Mouse (Mus musculus): Measurements from ENCODE around the gene Atp13a5.
A peak's percentile ranks its signal among the peaks of the same experiment; 100 is the strongest.

Atp13a5 gene

DNA sequence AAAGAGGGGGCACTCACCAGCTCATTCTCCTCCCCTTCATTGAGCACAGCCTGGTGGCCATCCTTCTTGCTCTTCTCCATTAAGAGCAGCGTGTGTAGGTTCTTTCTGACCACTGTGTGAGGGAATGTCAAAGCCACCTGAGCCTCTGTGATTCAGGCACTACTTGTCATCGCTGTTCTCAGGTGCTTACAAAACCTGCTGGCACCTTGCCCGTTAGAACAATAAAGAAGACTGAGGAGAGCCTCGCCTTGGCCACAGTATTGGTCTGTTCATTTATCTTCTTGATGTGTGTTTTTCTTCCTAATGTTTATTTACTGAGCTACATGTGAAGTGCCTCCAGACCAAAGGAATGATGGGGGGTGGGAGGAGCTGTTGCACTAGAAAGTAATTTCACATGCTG lies at the start of gene Atp13a5:
TSS of gene Atp13a5 (minus strand) at position 275 of the 400 bp plus-strand sequence.
- no peak for DNase-seq

DNA sequence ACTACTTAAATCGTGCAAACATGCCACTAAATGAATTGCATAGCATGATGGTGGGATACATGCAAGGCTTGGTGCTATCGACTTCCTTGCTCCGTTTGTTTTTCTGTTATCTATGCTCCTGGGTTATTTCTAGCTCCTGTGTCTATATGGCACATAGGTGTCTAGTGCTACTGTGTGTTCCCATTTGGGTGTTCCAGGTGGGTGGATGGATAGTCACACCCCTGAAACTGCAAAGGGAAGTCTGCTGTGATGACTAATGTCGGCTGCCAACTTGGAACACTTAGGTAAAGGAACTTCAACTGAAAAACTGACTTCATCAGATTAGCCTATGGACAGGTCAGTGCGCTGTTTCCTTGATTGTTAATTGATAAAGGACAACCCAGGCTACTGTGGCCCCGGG lies 36.3 kb upstream of the Atp13a5 start:
- no peak for DNase-seq

DNA sequence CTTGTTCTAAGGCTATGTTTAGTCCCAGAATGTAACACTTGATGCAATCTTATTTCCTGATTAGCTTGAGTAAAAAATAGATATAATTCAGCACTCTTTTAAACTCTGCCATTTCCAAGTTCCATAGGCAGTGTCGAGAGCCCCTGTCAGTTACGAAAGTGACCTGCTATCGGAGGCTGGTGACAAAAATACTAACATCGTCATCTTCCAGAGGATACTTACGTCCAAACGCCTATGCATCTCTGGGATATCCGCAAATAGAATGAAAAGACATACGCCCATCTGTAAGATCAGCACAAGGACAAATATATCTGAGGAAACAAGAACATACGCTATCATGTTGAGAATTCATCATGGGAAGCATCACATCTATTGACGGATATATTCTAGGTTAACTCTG lies 28.8 kb upstream of the Atp13a5 start:
- DNase-seq = no peak

DNA sequence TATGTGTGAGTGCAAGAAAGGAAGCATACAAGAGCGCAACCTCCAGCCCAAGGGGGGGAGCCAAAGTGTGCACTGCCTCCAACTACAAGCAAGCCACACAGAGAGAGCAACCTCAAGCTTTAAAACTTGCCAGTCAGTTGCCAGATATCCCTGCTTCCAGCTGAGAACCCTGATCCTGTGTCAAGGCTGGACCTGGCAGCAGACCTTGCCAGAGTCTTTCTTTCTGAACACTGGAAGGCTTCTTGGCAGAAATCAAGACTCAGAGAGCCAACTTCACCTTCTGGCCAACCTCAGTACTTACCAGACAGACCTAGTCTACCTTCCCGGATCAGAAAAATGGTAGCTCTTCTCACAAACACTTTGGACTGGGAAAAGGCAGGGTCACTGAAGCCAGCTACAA lies 20.5 kb upstream of the Atp13a5 start:
- no peak for DNase-seq

DNA sequence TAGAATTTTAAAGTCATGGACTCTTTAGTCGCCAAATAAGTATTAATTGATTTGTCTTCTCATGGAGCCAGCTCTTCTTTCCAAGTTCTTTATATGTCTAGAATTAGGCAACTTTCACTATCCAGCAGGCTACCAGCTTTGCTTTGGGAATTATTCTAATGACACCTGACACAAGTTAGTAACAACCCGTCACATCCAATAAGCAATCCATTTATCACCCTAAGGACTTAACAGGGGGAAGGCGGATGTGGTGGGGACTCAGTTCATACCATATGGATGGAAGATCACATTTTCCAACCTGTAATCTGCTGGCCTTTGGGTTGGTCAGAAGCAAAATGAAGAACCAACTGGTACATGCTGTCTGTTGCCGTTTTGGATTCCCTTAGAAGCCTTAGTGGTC lies 6.2 kb upstream of the Atp13a5 start:
- no peak for DNase-seq

DNA sequence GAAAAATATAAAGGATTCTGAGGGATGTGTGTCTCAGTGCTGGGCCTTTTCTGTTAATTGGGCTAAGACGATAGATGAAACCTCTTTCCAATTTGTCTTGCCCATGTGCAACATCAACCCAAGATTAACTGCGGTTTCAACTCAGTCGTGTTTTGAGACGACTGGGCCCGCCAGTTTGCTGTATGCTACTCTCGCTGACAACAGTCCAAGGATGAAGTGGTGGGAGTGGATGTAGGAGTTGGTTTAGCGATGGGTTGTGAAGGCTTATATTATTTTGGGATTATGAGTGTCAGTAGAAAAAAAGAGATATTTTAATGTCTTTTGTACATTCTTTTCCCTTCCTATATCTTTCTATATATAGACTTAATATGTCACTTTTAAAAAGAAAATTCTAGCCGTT lies 3.9 kb downstream of the Atp13a5 start:
- DNase-seq = peak; percentile 12

DNA sequence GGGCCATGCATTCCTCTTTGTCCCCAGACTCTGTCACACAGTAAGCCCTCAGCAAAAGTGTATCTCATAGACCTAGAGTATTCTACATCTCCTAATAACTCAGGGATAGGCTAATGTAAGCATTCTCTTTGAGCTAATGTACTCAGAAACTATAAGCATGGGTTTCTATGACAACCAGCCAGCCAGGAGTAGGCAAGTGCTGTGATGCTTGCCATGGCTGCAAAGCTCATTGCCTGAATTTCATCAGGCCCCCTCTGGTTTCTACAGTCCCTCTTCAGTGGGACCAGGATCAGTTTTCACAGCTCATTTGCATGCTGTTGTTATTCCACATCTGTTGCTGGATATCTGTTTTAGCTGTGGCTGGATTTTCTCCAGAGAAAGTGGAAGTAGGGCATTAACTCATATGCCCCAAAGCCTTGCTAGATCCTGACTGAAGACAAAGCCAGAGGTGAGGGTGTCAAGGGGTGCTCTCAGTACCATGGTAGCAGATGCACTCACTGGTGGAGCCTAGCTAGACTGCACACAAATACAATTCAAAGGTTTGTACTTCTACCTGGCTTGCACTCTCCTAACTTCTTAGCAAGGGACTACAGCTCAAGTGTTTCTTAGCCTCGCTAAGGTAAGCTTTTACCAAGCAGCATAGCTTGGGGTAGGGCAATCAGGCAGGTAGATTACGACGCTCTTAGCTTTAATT lies 47.0 kb downstream of the Atp13a5 start:
- DNase-seq = peak; percentile 17

DNA sequence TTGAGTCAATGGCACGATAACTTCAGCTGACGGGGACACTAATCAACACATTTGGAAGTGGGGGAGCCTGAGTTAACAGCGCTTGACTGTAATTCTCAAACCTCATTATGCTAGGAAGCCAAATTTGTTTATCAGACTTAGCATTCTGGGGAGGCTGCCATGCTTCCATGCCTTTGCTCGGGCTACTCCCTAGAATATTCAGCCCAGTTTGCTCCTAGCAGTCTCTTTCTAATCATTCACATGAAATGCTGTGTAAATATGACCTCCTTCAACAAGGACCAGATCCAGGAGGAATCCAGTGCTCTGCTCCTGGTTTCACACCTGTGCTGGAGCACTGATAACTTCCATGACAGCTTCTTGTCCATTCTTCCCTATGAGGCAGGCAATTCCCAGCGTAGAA lies 47.6 kb downstream of the Atp13a5 start:
- DNase-seq = no peak

DNA sequence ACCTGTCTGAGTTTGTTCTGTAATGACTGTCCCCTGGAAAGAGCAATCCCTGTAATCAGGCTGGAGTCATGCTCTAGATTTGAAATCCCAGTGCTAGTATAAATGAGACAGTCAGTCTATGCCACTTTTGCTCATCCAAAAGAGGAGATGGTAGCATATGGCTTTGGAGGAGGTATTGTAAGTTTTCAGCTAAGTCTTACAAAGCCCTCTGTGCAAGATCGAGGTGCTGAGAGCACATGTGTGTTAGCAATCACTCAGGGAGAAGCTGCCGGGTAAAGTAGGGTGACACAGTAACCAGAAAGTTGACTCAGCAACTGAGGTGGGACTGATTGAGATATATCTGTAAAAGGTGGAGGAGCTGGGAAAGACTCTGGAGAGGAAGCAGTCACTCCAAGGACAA lies 49.3 kb downstream of the Atp13a5 start:
- no peak for DNase-seq

DNA sequence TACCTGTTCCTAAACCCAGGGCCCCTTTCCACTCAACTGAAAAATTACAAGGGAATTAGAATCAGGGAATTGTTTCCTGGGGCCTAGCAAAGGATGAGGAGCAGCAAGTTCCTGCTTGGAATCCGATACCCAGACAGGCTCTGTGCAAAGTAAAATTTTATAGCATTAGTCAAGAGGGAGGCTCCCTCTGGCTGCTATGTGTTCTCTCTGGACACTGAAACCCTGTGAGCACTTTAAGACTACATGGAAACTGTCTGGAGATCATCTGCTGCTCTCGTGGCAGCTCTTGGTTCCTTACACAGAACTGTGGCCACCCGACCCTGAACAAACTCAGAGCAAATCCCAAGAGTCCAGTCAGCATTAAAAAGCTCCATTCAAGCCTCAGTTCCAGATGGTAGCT lies 50.6 kb downstream of the Atp13a5 start:
- no peak for DNase-seq

DNA sequence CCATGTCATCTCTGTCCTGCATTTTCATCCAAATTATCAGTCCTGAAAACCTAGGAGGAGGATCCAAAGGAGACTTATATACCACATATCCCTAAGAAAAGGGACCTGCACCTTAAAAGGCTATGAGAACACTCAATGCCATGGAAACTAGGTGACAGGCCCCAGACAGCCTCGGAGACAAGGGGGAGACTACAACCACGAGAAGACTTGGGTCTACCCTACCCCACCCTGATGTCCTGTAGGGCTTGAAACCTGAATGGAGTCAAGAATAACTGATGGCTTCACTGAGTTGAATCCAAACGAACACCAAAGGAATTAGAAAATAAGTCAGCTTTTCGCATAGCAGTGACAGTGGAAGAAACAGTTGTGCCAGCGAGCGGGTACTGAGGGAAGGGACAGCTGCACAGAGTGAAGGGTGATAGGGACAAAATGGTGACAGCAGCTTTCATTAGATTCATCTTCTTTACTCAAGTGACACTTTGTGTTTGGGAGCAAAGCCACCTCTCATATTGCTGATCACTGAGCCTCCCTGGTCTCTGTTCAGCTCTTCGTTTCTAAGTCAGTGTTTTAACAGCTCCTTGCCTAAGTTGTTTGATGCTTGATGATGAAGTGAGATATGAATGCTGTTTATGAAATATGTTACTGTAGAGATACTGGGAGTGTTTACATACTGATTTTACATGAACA lies 53.2 kb downstream of the Atp13a5 start:
- DNase-seq = no peak

DNA sequence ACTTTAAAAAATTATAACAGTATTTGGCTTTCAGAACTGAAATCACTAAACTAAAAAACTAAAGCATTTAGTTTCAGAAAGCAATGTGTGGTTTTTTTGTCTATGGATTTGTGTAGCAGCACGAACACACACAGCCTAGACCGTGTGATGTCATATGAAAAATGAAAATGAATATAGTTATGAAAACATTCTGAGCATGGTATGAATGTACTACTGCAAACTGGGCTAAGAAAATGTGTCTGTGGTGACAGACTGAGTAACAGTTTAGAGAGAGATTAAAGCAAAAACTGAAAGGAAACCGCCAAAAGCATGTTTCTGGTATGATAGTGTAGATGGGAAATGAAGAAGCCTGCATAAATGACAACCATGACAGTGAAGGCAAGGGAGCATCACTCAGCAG lies 57.8 kb downstream of the Atp13a5 start:
- no peak for DNase-seq

DNA sequence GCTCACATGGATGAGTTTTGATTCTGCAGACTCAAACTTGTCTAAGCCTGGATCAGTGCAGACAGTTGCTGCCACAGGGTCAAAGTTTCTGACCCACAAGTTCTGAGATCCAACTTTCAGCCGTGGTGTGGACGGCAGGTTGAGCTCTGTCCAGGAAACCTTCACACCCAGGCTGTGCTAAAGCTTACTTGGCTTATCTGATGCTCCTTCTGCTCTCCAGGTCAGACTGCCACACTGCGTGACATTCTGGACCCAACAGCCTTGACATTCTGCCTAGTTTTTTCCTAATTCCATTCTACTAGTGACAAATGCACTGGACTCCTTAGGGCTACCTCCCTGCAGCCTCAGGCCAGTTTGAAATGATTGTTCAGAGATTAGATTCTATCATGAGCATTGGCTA lies 63.1 kb downstream of the Atp13a5 start:
- DNase-seq = no peak

DNA sequence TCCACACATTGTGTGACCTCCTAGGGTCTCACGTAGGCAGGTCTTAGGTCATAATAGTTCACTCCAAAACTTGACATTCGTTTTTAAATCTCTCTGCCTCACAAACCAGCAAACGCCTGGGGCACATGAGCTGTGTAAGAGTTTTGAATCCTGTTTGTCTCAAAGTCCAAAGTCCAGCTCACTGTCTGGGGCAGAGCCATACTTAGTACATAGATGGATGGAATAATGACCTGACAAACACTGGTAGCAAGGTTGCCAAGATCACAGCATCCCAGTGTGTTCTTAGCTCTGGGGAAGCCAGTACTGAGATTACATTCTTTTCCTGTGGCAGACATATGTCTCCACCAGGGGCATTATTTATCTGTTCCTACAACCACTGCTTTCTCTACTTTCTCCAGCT lies 63.5 kb downstream of the Atp13a5 start:
- no peak for DNase-seq

DNA sequence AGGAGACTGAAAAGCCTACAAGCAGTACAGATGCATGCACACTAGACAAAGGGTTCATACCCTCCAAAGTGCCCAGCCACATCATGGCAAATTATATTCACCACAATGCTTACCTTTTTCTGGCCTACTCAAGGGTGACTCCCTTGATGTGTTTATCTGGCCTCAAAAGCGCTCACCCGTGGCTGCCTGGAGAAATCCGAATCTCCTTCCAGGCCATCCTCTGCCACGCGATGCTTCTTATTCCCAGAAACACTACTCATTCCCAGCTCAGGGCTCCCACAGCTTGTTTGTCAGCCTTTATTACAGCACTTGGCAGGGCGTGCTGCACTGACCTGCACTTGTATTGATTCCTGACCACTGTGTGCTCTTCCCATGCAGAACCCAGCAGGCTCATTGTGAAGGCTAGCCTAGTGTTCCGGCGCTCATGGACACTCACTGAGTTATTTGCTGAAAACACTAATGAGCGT lies 80.9 kb downstream of the Atp13a5 start:
- DNase-seq = no peak

DNA sequence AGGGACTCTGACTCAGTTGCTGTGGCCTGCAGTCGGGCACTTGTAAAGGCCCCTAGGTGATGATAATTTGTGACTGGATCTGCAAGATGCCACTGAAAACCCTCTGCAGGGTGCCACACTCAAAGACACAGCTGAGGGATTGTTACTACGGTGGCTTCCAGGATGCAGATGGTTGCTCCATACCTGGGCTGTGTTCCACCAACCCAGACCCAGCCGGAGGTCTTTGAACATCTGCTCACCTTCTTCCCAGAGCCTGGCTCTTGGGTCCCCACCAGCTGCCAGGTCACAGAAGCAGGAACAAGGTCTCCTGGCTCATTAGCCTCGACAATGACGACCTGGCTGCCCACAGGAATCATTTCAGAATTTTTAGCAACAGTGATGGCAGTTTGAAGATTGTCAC lies 97.8 kb downstream of the Atp13a5 start:
- no peak for DNase-seq

DNA sequence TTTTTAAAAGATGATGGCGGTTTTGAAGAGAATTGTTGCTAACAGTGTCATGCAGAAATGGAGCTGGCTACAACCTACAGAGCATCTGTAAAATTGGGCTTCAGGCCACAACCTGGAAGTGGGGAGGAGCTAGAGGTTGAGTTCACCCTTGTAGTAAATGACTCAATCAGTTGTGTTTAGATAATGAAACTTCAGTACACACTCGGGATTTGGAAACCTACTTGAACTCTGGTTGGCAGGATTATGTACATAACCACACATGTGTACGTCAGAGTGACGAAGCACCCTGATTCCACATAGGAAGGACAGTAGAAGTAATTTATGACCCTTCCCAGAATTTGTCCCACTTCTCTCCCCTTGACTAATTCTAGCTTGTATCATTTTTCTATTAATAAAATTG lies 124.2 kb downstream of the Atp13a5 start:
- DNase-seq = no peak

DNA sequence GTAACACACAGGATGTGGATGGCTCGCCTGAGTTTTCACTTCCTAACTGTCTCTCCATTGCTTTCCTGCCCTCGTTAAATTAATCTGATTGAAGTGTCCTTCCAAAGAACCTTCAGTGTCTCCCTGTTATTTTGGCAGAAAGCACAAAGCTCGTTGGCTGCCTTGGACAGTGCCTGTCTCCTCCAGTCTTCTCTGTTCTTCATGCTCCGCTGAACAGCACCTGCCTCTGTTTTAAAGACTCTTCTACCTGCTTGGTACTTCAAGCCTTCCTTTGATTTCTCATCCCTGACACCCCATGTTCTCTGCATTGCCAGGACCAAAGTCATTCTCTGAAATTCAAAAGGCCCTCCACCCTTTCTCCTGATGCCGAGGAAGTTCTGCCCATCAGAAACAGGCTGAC lies 142.6 kb downstream of the Atp13a5 start:
- no peak for DNase-seq

DNA sequence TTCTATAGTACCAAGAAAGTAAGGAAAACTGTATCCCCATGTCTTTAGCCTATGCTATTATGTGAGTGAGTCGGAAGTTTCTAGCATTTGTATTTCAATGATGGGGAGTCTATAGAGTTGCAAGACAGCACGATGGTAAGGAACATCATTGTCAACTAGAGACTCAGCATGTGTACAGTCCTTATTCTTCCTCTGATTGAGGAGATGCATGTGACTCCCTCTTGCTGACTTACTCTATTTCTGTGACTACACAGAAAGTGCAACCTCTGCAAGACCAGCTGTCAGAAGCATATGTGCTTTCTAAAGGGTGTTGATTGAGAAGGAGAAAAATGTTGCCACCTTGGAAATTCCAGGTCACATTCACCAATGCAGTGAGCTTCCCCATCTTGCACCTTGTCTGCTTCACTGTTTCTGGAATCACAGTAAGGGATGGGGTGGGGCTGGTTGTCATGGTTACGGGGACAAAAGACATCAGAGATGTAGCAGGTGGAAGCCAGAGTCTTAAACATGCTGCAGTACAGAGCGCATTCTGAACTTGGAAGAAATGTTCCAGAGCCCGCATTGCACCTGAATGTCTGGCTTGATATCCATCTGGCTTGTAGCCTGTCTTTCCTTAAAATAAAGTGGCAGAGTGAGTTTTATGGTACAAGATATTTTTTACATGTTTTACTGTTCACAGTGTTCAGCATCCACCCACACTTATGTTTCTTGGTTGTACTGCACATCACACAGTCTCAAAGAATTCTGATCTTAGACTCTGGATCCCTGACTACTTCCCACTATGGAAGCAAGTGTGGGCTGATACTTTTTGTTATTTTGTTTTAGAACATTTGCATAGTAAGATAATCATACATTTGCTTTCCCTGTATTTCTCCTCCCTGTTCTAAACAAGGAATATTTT lies 161.9 kb downstream of the Atp13a5 start:
- peak; percentile 50 for DNase-seq

DNA sequence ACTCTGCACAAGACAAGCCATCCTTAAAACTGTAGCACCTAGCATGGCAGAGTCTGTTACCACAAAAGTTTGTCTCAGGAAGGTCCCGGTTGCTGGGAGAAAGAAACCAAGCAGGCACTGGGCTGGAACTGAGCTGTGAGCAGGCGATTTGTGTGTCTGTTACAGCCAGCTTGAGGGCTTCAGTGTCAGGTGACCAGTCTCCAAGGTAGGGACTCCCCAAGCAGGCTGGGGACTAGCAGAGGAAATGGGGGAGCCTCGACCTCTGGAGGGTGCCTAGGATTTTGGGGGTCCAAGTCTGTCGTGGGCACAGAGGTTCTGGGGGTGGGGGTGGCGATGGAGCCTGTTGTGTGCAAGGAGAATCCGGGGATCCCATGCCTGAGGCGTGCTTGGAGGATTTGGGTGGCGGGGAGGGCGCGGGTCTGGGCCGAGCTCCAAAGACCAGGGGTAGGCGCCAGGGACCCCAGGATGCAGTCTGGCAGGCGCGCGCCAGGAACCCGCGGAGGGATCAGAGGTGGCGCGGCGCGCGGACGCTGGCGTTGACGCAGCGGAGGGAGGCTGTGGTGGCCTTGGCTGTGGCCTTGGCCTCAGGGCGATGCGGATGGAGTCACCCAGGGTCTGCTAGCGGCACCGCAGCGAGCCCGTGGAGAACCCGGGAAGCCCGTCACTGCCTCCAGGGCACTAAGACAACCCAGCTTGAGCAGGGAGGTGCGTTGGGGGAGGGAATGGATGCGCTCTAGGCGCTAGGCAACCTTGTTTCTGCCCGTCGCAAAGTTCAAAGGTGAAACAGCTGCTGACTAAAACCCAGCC lies 168.7 kb downstream of the Atp13a5 start, which contains the start of gene Hrasls:
TSS of gene Hrasls (plus strand) at position 91 of the 807 bp plus-strand sequence.
- DNase-seq = peak; percentile 45

DNA sequence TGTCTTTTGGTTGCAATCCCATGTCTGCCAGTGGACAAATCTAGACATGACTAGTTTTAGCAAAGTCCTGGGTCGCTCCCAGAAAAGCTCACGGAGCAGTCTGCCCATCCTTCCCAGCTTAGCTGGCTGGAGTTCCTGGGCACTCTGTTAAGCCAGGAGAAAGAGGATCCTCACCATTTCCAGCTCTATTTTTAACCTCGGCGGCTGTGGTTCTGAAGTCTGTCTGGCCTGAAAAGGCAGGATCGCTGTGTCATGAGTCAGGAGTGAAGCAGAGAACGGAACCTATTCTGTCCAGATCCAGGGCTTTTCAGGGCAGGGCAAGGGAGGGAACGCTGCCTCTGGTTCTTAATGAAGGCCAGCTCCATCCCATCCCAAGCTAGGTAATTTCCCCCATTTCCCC lies 169.7 kb downstream of the Atp13a5 start:
- no peak for DNase-seq

DNA sequence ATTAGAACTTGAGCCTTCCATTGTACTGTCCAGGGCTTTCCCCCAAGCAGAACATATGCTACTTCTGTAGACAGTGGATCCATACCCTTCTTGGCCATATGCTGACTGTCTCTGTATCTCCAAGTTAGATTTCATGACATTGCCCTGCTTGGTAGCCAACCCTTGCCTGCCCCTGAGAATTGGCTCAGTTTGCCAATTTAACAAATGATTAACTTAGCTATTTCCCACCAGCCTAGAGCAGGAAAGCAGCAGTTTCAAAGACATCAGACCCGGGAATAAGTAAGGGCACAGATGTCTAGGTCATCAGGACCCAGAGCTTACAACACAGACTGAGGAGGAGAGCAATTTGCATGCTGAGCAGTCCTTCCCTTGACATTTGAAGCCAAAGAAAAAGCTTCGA lies 173.0 kb downstream of the Atp13a5 start:
- DNase-seq = no peak

DNA sequence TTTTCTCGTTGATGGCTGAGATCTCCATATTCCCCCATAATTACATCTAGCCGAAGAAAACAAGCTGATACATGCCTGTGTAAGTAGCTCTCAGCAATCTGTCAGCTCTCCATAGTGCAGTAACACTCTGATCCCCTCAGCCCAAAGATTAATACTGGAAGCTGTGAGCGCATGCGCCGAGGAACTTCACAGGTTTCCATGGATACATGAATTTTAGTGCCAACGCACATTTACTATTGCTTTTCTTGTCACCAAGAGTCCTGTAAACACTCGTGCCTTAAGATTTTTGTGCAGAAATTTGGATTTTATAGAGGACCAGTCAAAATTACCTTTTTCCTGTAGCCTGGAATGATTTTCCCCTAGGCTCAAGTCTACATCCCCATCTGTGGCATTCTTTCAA lies 173.7 kb downstream of the Atp13a5 start:
- DNase-seq = peak; percentile 25

Measured in right cerebral cortex, postnatal 14 days (tissue).